ENCODE assay signal across 10 mouse cellular contexts in the genomic region with DNA sequence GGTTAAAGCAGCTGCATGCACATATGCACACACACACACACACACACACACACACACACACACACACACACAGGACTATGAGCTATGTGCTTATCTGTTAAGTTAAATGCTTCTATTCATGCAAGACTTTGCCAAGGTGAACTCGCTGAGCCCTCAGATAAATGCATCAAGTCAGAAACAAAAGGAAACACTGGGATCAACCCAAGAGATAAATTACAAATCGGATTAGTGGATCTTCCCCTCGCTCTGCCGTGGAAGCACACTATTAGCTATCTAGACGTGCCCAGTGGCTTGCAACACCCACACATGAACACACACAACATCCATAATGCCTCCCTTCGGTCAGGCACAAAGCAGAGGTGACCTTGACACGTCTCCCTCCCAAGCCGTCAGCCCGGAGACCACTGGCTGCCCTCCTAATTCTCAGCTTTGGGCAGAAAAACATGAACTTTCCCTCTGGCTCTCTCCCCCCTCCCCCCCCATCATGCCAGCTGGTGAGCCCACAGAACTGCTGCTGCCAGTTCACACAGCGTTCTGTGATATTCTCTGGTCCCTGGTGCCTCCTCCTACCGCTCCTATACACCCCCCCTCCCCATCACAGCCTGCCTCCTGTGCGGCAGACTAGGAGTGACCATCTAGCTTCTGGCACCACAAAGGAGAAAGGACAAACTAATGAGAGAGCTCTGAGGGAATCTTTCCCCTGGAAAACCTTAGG.
DNase-seq lines count a peak whose midpoint lies in the region; ATAC-seq and TF ChIP-seq lines count a peak whose summit lies in the region.
"Had no signal": no experiment of that assay in that cellular context is flagged by ENCODE, and none has a peak within 500 bp of the region (broad histone marks: within the 10 kb centered on the region; RNA-seq: fewer than 3 reads in every experiment).

No protein-coding gene starts in this region.

- no peak for TF ChIP-seq POLR2A in olfactory bulb, adult 2 months (IDR thresholded peaks at IDR 0.05; ENCODE audit: insufficient read depth, low read depth, low read length)
- TF ChIP-seq POLR2A in kidney, adult 2 months (IDR thresholded peaks at IDR 0.05; ENCODE audit: low read depth, low read length): no peak

- peak overlapping the region; percentile 62 for H3K27ac ChIP-seq in heart, postnatal 0 days (ENCODE audit: low read depth)
- H3K27ac ChIP-seq in forebrain, postnatal 0 days (ENCODE audit: low read depth, low read length): no peak overlapping the region
- H3K27ac ChIP-seq in olfactory bulb, adult 2 months (ENCODE audit: insufficient read depth, low read depth, low read length): peak overlapping the region; percentile 37
- H3K27ac ChIP-seq in kidney, adult 2 months (ENCODE audit: insufficient read depth, low read depth, low read length): no peak overlapping the region
- H3K27ac ChIP-seq: kidney, postnatal 0 days had no signal

- peak overlapping the region; percentile 46 for H3K4me2 ChIP-seq in heart, postnatal 0 days (ENCODE audit: low read depth, low read length)
- H3K4me2 ChIP-seq in forebrain, postnatal 0 days (ENCODE audit: low read depth): no peak overlapping the region

- 14% methylated on average over 12 of the region's 12 CpGs for WGBS in heart, postnatal 0 days
- 30% methylated on average over 12 of the region's 12 CpGs for WGBS in forebrain, postnatal 0 days
- WGBS in olfactory bulb, adult 2 months: 21% methylated on average over 12 of the region's 12 CpGs
- WGBS in kidney, adult 2 months: 30% methylated on average over 12 of the region's 12 CpGs

- H3K27me3 ChIP-seq in heart, postnatal 0 days (ENCODE audit: control insufficient read depth, insufficient read depth, low read length): no peaks in the 10 kb centered on the region
- H3K27me3 ChIP-seq in forebrain, postnatal 0 days (ENCODE audit: insufficient read depth, low read length): no peaks in the 10 kb centered on the region
- no peaks in the 10 kb centered on the region for H3K27me3 ChIP-seq in kidney, adult 2 months (replicated peaks; ENCODE audit: control insufficient read depth, insufficient read depth, low read length)

- no peaks in the 10 kb centered on the region for H3K9me3 ChIP-seq in heart, postnatal 0 days (replicated peaks; ENCODE audit: control insufficient read depth, low read length)
- no peaks in the 10 kb centered on the region for H3K9me3 ChIP-seq in forebrain, postnatal 0 days (ENCODE audit: low read length)

- 0 out of 2 replicates have a peak overlapping the region, but pooled peaks have one; percentile 3 for H3K4me3 ChIP-seq in heart, postnatal 0 days (ENCODE audit: low read depth, low read length)
- H3K4me3 ChIP-seq in forebrain, postnatal 0 days (ENCODE audit: low read depth, low read length): no peak overlapping the region
- no peak overlapping the region for H3K4me3 ChIP-seq in olfactory bulb, adult 2 months (ENCODE audit: insufficient read depth, low read depth, low read length)
- no peak overlapping the region for H3K4me3 ChIP-seq in kidney, adult 2 months (ENCODE audit: insufficient read depth, low read depth, low read length)

- no peak for TF ChIP-seq CTCF in heart, postnatal 0 days (IDR thresholded peaks at IDR 0.05; ENCODE audit: low read depth)
- TF ChIP-seq CTCF in forebrain, postnatal 0 days (IDR thresholded peaks at IDR 0.05; ENCODE audit: low read depth): no peak
- TF ChIP-seq CTCF in olfactory bulb, adult 2 months (IDR thresholded peaks at IDR 0.05; ENCODE audit: insufficient read depth, low read depth, low read length): no peak
- no peak for TF ChIP-seq CTCF in kidney, adult 2 months (conservative IDR thresholded peaks at IDR 0.05; ENCODE audit: insufficient read depth, insufficient read length, low read depth, low read length)

- H3K9ac ChIP-seq in heart, postnatal 0 days (replicated peaks; ENCODE audit: low read depth, low read length): no peak overlapping the region
- no peak overlapping the region for H3K9ac ChIP-seq in forebrain, postnatal 0 days

- peaks cover 8% of the 10 kb centered on the region for H3K4me1 ChIP-seq in heart, postnatal 0 days (ENCODE audit: control insufficient read depth, insufficient read depth)
- H3K4me1 ChIP-seq in forebrain, postnatal 0 days (ENCODE audit: insufficient read depth): peaks cover 9% of the 10 kb centered on the region; the same call in 1 of the 2 replicates
- H3K4me1 ChIP-seq in olfactory bulb, adult 2 months (ENCODE audit: control insufficient read depth, insufficient read depth, low read length): peaks cover 17% of the 10 kb centered on the region
- H3K4me1 ChIP-seq in kidney, adult 2 months (ENCODE audit: control insufficient read depth, insufficient read depth, low read length): no peaks in the 10 kb centered on the region

- DNase-seq in heart, postnatal 0 days (ENCODE audit: low spot score): peak; percentile 42
- DNase-seq in heart, adult 11 months: no peak
- peak; percentile 45 for DNase-seq in forebrain, postnatal 0 days
- DNase-seq in layer of hippocampus, adult 8-10 months (ENCODE audit: low spot score in 2 of 2): peak; percentile 60 to 65
- no peak for DNase-seq in kidney, adult 2 months
- no peak for DNase-seq in spleen, postnatal 36 days (ENCODE audit: low spot score in 2 of 2)
- DNase-seq in T-cell, adult 2 months (ENCODE audit: low spot score): no peak

- TF ChIP-seq EP300 in heart, postnatal 0 days (IDR thresholded peaks at IDR 0.05; ENCODE audit: low read depth): no peak

- peak; percentile 76 for ATAC-seq in heart, postnatal 0 days (ENCODE audit: insufficient read depth, low read depth)
- ATAC-seq in forebrain, postnatal 0 days: peak; percentile 81
- ATAC-seq: Patski had no signal

- no peaks in the 10 kb centered on the region for H3K36me3 ChIP-seq in heart, postnatal 0 days (replicated peaks; ENCODE audit: control insufficient read depth, insufficient read depth, low read length)
- no peaks in the 10 kb centered on the region for H3K36me3 ChIP-seq in forebrain, postnatal 0 days (ENCODE audit: insufficient read depth)
- H3K36me3 ChIP-seq in kidney, adult 2 months (ENCODE audit: control insufficient read depth, insufficient read depth, low read length): no peaks in the 10 kb centered on the region

Comparison
In these comparisons a context has a peak if more than half of its experiments do, and no peak if none do; other contexts are left out.
1. DNase-seq: peak in heart, postnatal 0 days (single experiment), forebrain, postnatal 0 days (single experiment) and layer of hippocampus, adult 8-10 months (2 of 2); none in heart, adult 11 months (single experiment), kidney, adult 2 months (single experiment), spleen, postnatal 36 days (0 of 2) and T-cell, adult 2 months (single experiment).
2. H3K27ac ChIP-seq: peak in heart, postnatal 0 days (single experiment) and olfactory bulb, adult 2 months (single experiment); none in forebrain, postnatal 0 days (single experiment) and kidney, adult 2 months (single experiment).